Mouse (Mus musculus) ES-E14 (cell line): ENCODE measurements around the gene 2210017I01Rik.

Source experiments
- CHD2 ChIP-seq: IDR thresholded peaks from 2 replicates; pipeline ENCODE4 v1.6.1; 2014; ENCODE audit warnings: mild to moderate bottlenecking, low read depth, low read length, inconsistent platforms
- ZNF384 ChIP-seq: IDR thresholded peaks from 2 replicates; pipeline ENCODE4 v1.6.1; 2012; ENCODE audit warnings: low read depth, low read length, inconsistent platforms

- no peak for TF ChIP-seq ZNF384
- TF ChIP-seq CHD2, result no peak
Measured at GRCm38 (mm10) chr3:92600456-92600855, 6.8 kb downstream of the 2210017I01Rik start.
